In genomic region chr2:164833314-164833959, GRCm38 (mm10) we compare ENCODE assay signal across 8 mouse cellular contexts. TPM values are rescaled to one million over a fixed set of nuclear protein-coding genes. Genes with fewer than 3 reads are reported as not detected.
DNase-seq lines count a peak whose midpoint lies in the region; ATAC-seq lines count a peak whose summit lies in the region.

Neurl2 (minus strand) TSS chr2:164833456.

- H3K27ac ChIP-seq in brown adipose tissue, adult 24 weeks (replicated peaks; ENCODE audit: low read depth, low read length): peak within 1 kb of the TSS; percentile 94
- H3K27ac ChIP-seq in heart, embryonic 14.5 days (replicated peaks in 1 of 2; ENCODE audit: control insufficient read depth in 1 of 2, insufficient read depth in 1 of 2, low read depth in 2 of 2, low read length in 2 of 2): peak within 1 kb of the TSS; percentile 97 to 98
- H3K27ac ChIP-seq in liver, embryonic 13.5 days: peak within 1 kb of the TSS; percentile 83
- peak within 1 kb of the TSS; percentile 91 for H3K27ac ChIP-seq in stomach, embryonic 16.5 days (ENCODE audit: low read length)

- H3K36me3 ChIP-seq in heart, embryonic 14.5 days (ENCODE audit: control insufficient read depth, insufficient read depth, low read length): peaks cover 51% of the 10 kb centered on the region
- H3K36me3 ChIP-seq in liver, embryonic 13.5 days: peaks cover 22% of the 10 kb centered on the region
- 0 out of 2 replicates have a peak, but pooled peaks cover 1% of the 10 kb centered on the region for H3K36me3 ChIP-seq in stomach, embryonic 16.5 days (ENCODE audit: control insufficient read depth, insufficient read depth, low read length)

- H3K9ac ChIP-seq in heart, embryonic 14.5 days (ENCODE audit: low read length): peak within 1 kb of the TSS; percentile 90
- H3K9ac ChIP-seq in liver, embryonic 13.5 days: peak within 1 kb of the TSS; percentile 82
- peak within 1 kb of the TSS; percentile 87 for H3K9ac ChIP-seq in stomach, embryonic 16.5 days (ENCODE audit: low read length)

- H3K9me3 ChIP-seq in heart, embryonic 14.5 days (ENCODE audit: control insufficient read depth, low read length): no peaks in the 10 kb centered on the region
- no peaks in the 10 kb centered on the region for H3K9me3 ChIP-seq in liver, embryonic 13.5 days (replicated peaks)
- no peaks in the 10 kb centered on the region for H3K9me3 ChIP-seq in stomach, embryonic 16.5 days (replicated peaks; ENCODE audit: control insufficient read depth, low read length)

- no peaks in the 10 kb centered on the region for H3K27me3 ChIP-seq in heart, embryonic 14.5 days (ENCODE audit: control insufficient read depth, insufficient read depth, low read length)
- no peaks in the 10 kb centered on the region for H3K27me3 ChIP-seq in liver, embryonic 13.5 days
- H3K27me3 ChIP-seq in stomach, embryonic 16.5 days (ENCODE audit: control insufficient read depth, insufficient read depth, low read length): no peaks in the 10 kb centered on the region

- peak within 1 kb of the TSS; percentile 83 for H3K4me3 ChIP-seq in brown adipose tissue, adult 24 weeks (ENCODE audit: insufficient read depth, low read depth, low read length)
- peak within 1 kb of the TSS; percentile 69 to 75 for H3K4me3 ChIP-seq in heart, embryonic 14.5 days (ENCODE audit: control insufficient read depth in 1 of 2, insufficient read depth in 1 of 2, low read depth in 1 of 2, low read length in 2 of 2)
- H3K4me3 ChIP-seq in liver, embryonic 13.5 days (replicated peaks): peak within 1 kb of the TSS; percentile 75
- H3K4me3 ChIP-seq in stomach, embryonic 16.5 days (replicated peaks; ENCODE audit: low read length): peak within 1 kb of the TSS; percentile 67

- H3K4me1 ChIP-seq in brown adipose tissue, adult 24 weeks (ENCODE audit: control insufficient read depth, insufficient read depth, insufficient read length, low read length): peaks cover 7% of the 10 kb centered on the region; the same call in 1 of the 2 replicates
- H3K4me1 ChIP-seq in heart, embryonic 14.5 days (ENCODE audit: control insufficient read depth in 2 of 2, insufficient read depth in 2 of 2, low read length in 2 of 2): peaks cover 9 to 29% of the 10 kb centered on the region in 2 experiments; a peak in 3 of 4 replicates
- H3K4me1 ChIP-seq in liver, embryonic 13.5 days (replicated peaks): peaks cover 27% of the 10 kb centered on the region
- peaks cover 8% of the 10 kb centered on the region; the same call in 1 of the 2 replicates for H3K4me1 ChIP-seq in stomach, embryonic 16.5 days (ENCODE audit: control insufficient read depth, insufficient read depth, low read length)

- DNase-seq in CD4-positive, CD25-positive, alpha-beta regulatory T cell, adult 2 months (ENCODE audit: low read depth, low spot score): peak; percentile 92
- DNase-seq in fibroblast of lung, adult 2 months (ENCODE audit: low read depth): peak; percentile 87
- DNase-seq in kidney, postnatal 14 days: peak; percentile 96
- DNase-seq in liver, embryonic 13.5 days: peak; percentile 77
- DNase-seq in neural tube, embryonic 10.5 days (ENCODE audit: extremely low spot score, low spot score): peak; percentile 98

- H3K4me2 ChIP-seq in heart, embryonic 14.5 days (ENCODE audit: low read length): peak within 1 kb of the TSS; percentile 83
- H3K4me2 ChIP-seq in liver, embryonic 13.5 days: peak within 1 kb of the TSS; percentile 97
- H3K4me2 ChIP-seq in stomach, embryonic 16.5 days (ENCODE audit: low read depth, low read length): peak within 1 kb of the TSS; percentile 75

- peak; percentile 88 for ATAC-seq in heart, embryonic 14.5 days (ENCODE audit: insufficient number of reproducible peaks, insufficient read depth, low FRiP score, low read depth)
- ATAC-seq in liver, embryonic 13.5 days (ENCODE audit: low read depth): peak; percentile 59
- peak; percentile 65 for ATAC-seq in stomach, embryonic 16.5 days (ENCODE audit: insufficient read depth, low FRiP score)

- WGBS in heart, embryonic 14.5 days: 0% methylated on average over 31 of the region's 31 CpGs
- under 1% methylated on average over 31 of the region's 31 CpGs for WGBS in liver, embryonic 13.5 days (ENCODE audit: insufficient replicate concordance)
- under 1% methylated on average over 31 of the region's 31 CpGs for WGBS in stomach, embryonic 16.5 days

RNA-seq across cellular contexts. Expression of gene Neurl2, which starts in this region (rescaled TPM):
- polyA plus RNA-seq in brown adipose tissue, adult 24 weeks (2012; ENCODE audit: insufficient read depth, insufficient read length, missing spikeins): 1.1 and 4.1 TPM in 2 replicates
- 54.6 and 55.1 TPM in 2 replicates for polyA plus RNA-seq in heart, embryonic 14.5 days (2014; fragmentation: Nextera tagmentation; extraction: Ambion mirVana)
- polyA plus RNA-seq in liver, embryonic 13.5 days (2015; fragmentation: Nextera tagmentation; extraction: Ambion mirVana): 2.4 and 2.5 TPM in 2 replicates
- polyA plus RNA-seq in stomach, embryonic 16.5 days (2015; fragmentation: Nextera tagmentation; extraction: Ambion mirVana): 7.2 and 7.9 TPM in 2 replicates

Comparison
In these comparisons a context has a peak if more than half of its experiments do, and no peak if none do; other contexts are left out.
1. Peak in every context shown above with its lines: DNase-seq, ATAC-seq, H3K4me3 ChIP-seq and H3K27ac ChIP-seq.